Mouse (Mus musculus) C2C12 (cell line): ENCODE results near the gene Mrpl16. TPM values are rescaled to one million over a fixed set of nuclear protein-coding genes. Genes with fewer than 3 reads are reported as not detected.

Source experiments
- H3K27me3 ChIP-seq: one replicate; pipeline ENCODE4 v1.6.1; 2011; ENCODE audit not compliant: control insufficient read depth, insufficient read depth, insufficient read length
- H3K36me3 ChIP-seq: one replicate; pipeline ENCODE4 v1.6.1; 2011; ENCODE audit not compliant: control insufficient read depth, insufficient read depth
- H3K4me3 ChIP-seq: one replicate; pipeline ENCODE4 v1.5.1; 2011; ENCODE audit warnings: mild to moderate bottlenecking, control low read depth; ENCODE audit not compliant: poor library complexity, insufficient read depth, severe bottlenecking
- H3K79me2 ChIP-seq: one replicate; pipeline ENCODE4 v1.6.1; 2011; ENCODE audit not compliant: control insufficient read depth, insufficient read depth
- H3K79me3 ChIP-seq: one replicate; pipeline ENCODE4 v1.6.1; 2011; ENCODE audit warnings: low read depth, control low read depth
- H3ac ChIP-seq: one replicate; pipeline ENCODE3; 2011; ENCODE audit warnings: low read depth; ENCODE audit not compliant: control insufficient read depth, insufficient read length
- CEBPB ChIP-seq: IDR thresholded peaks from one replicate; pipeline ENCODE4 v1.6.1; 2011; ENCODE audit warnings: low read depth, mild to moderate bottlenecking, control low read depth, moderate library complexity
- CTCF ChIP-seq: IDR thresholded peaks from one replicate; pipeline ENCODE4 v1.5.1; 2011; ENCODE audit not compliant: control insufficient read depth, insufficient read depth, insufficient read length
- FOSL1 ChIP-seq: IDR thresholded peaks from one replicate; pipeline ENCODE4 v1.8.0; 2011; ENCODE audit warnings: mild to moderate bottlenecking, low read length; ENCODE audit not compliant: poor library complexity, insufficient read depth, severe bottlenecking
- MAX ChIP-seq: IDR thresholded peaks from one replicate; pipeline ENCODE4 v1.6.1; 2011; ENCODE audit warnings: mild to moderate bottlenecking, control low read depth
- MYOD1 ChIP-seq: IDR thresholded peaks from one replicate; pipeline ENCODE4 v1.6.1; 2011; ENCODE audit warnings: low read depth; ENCODE audit not compliant: control insufficient read depth, insufficient read length
- MYOG ChIP-seq: IDR thresholded peaks from one replicate; pipeline ENCODE4 v1.6.1; 2011; ENCODE audit not compliant: control insufficient read depth, insufficient read length; ENCODE audit errors: extremely low read depth
- USF1 ChIP-seq: IDR thresholded peaks from one replicate; pipeline ENCODE4 v1.6.1; 2011; ENCODE audit warnings: low read depth, mild to moderate bottlenecking, control low read depth, moderate library complexity
- polyA plus RNA-seq: library from polyadenylated mRNA; unstranded; fragments of >200 nt; fragmentation: generic; extraction: Trizol; gene quantifications from one replicate; pipeline ENCODE4 v1.2.1, GENCODE M21; 2012; ENCODE audit warnings: missing spikeins

Gene Mrpl16
- polyA plus RNA-seq, 1 experiment, result 60.5 TPM

DNA sequence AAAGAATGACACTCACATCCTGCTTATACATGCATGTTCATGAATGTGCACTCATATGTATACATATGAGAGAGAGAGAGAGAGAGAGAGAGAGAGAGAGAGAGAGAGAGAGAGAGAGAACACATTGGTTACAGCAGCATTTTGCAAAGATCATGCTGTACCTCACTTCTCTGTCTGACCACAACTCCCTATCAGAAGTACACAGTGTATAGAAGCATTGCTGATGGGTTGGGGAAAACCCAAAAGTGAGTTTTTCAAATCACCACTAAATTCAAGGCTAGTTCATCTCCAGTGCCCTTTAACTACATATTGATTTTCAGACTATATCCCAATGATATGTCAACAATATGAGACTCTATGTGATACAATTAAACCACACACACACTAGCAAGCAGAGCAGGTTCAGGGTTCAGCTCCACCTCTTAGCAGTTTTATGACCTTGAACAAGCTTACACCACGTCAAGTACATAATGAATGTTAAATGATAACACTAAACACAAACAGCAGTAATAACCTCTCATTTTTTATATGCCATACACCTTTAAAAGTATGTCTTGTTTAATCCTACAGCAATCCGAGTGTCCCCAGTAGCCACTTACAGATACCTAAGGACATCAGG is 23.7 kb downstream of the Mrpl16 start:
- Histone ChIP-seq H3K4me3 (no peak overlapping the region), H3K27me3 (no peaks in the 10 kb centered on the region), H3K79me2 (no peaks in the 10 kb centered on the region), H3K79me3 (no peaks in the 10 kb centered on the region), H3K36me3 (no peaks in the 10 kb centered on the region), H3ac (no peak overlapping the region)
- TF ChIP-seq USF1 (no peak), MYOG (no peak), MAX (no peak), CTCF (no peak), FOSL1 (no peak), MYOD1 (no peak), CEBPB (no peak)

GRCm38 (mm10) chr19:11794447-11794846 is 24.3 kb downstream of the Mrpl16 start:
- no peaks in the 10 kb centered on the region for H3K79me3 ChIP-seq
- no peaks in the 10 kb centered on the region for H3K36me3 ChIP-seq
- H3K4me3 ChIP-seq, result no peak overlapping the region
- H3K27me3 ChIP-seq, result no peaks in the 10 kb centered on the region
- H3K79me2 ChIP-seq, result no peaks in the 10 kb centered on the region
- no peak overlapping the region for H3ac ChIP-seq
- no peak for TF ChIP-seq MYOG
- no peak for TF ChIP-seq CTCF
- TF ChIP-seq FOSL1, result no peak
- TF ChIP-seq MYOD1, result no peak
- no peak for TF ChIP-seq MAX
- no peak for TF ChIP-seq USF1
- no peak for TF ChIP-seq CEBPB

DNA sequence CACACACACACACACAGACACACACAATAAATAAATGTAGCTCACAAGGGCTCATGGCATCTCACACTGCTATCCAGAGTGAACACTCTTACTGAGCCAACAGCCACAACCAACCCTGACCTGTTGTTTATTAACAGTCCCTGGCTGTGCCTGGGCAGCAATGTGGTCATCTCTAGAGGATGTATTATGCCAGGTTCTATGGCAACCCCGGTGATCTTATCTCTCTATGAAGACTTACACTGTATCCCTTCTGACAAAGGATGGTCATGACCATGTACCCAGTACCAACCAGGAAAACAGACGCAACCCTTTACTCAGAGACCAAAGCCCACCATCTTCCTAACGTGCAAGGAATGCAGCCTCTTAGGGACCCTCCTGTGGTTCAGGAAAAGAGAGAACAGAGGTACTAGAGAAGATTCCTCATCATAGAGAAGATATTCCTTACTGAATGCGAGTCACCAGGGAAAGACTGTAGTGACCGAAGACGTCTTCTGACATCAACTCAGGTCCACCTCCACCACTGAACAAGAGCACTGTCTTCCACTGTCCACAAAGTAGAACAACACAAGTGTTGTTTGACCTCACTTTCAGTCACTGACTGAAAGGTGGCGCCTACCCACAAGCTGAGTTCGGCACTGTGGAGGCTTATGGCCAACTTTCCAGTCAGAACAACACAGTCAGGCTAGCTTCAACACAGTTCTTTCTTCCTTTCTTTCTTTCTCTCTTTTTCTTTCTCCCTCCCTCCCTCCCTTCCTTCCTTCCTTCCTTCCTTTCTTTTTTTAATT is 30.5 kb downstream of the Mrpl16 start:
- H3K27me3 ChIP-seq, result no peaks in the 10 kb centered on the region
- no peaks in the 10 kb centered on the region for H3K79me3 ChIP-seq
- H3K4me3 ChIP-seq, result no peak overlapping the region
- H3K79me2 ChIP-seq, result no peaks in the 10 kb centered on the region
- no peaks in the 10 kb centered on the region for H3K36me3 ChIP-seq
- TF ChIP-seq CTCF, result no peak
- TF ChIP-seq FOSL1, result no peak
- no peak for TF ChIP-seq CEBPB
- TF ChIP-seq MYOG, result no peak
- TF ChIP-seq USF1, result no peak
- no peak for TF ChIP-seq MAX
- TF ChIP-seq MYOD1, result no peak
- no peak overlapping the region for H3ac ChIP-seq

DNA sequence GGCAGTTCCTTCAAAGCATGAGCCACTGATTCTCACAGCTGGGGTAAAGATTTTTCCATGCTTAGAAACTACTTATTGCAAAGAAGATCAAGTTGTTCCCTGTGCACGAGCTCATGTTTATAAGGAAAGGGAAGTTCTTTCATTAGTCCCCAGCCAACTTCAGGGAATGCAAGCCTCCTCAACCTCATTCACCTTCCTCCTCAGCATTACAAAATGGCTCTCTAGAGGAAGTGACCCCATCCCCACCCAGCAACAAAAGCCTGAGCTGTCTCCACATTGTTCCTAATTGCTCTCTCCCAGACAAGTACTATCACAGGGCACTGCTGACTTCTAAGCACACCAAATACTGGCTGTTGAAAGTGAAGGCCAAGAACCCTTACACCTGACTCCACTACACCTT is 34.2 kb downstream of the Mrpl16 start:
- TF ChIP-seq FOSL1 (no peak), MYOG (no peak), CTCF (no peak), CEBPB (no peak), MYOD1 (no peak), USF1 (no peak), MAX (no peak)
- no peaks in the 10 kb centered on the region for H3K27me3 ChIP-seq
- H3ac ChIP-seq, result no peak overlapping the region
- no peak overlapping the region for H3K4me3 ChIP-seq
- no peaks in the 10 kb centered on the region for H3K36me3 ChIP-seq
- H3K79me3 ChIP-seq, result no peaks in the 10 kb centered on the region
- H3K79me2 ChIP-seq, result no peaks in the 10 kb centered on the region

DNA sequence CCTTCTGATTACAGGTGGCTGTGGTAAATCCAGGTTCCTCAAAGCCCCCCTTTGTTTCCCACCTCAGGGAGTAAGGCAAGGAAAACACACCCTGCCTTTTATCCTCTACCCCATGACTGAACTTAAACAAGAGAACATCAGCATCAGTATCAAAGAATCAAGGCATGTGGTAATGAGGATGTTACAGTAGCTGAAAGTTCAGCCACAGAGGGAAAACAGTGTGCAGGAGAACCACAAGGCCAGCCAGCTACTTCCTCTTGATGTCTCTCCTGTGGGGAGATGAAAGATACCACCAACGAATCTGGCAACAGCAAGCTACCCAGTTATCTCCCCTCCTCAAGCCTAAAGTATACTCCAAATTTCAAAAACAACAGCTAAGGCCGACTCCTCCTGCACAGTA is 37.1 kb downstream of the Mrpl16 start:
- Histone ChIP-seq H3K79me3 (no peaks in the 10 kb centered on the region), H3K36me3 (no peaks in the 10 kb centered on the region), H3ac (no peak overlapping the region), H3K27me3 (no peaks in the 10 kb centered on the region), H3K79me2 (no peaks in the 10 kb centered on the region), H3K4me3 (no peak overlapping the region)
- TF ChIP-seq USF1 (no peak), MYOD1 (no peak), MYOG (no peak), CEBPB (no peak), FOSL1 (no peak), MAX (no peak), CTCF (no peak)

DNA sequence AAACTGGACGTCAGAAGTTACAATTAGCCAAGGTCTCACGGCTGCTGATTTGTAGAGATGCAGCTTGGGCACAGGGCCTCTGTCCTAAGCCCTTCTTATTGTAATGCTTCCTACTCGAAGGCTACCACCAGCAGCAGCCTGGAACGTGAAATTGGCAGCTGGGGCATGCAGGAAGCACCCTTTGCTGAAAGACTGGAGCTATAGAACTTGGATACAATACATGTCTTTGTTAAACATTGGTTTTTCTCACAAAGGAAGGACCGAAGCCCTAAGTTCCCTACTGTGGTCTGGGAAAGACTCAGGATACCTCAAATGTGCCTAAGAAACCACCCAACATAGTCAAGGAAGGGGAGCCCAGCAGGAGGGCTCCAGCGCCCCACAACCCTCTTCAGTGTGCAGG is 37.6 kb downstream of the Mrpl16 start:
- Histone ChIP-seq H3K36me3 (no peaks in the 10 kb centered on the region), H3K27me3 (no peaks in the 10 kb centered on the region), H3K4me3 (no peak overlapping the region), H3K79me2 (no peaks in the 10 kb centered on the region), H3K79me3 (no peaks in the 10 kb centered on the region), H3ac (no peak overlapping the region)
- TF ChIP-seq MAX, result no peak
- no peak for TF ChIP-seq MYOD1
- TF ChIP-seq MYOG, result no peak
- TF ChIP-seq USF1, result no peak
- TF ChIP-seq CTCF, result no peak
- TF ChIP-seq FOSL1, result no peak
- no peak for TF ChIP-seq CEBPB
